Mouse (Mus musculus) urinary bladder, adult 2 months (tissue): ENCODE measurements at regions not wholly inside any gene's neighbourhood (a gene's known extent, or its start where the extent isn't known, plus 50 kb on each side); places are given as distances from the start of the nearest gene placed in this dataset.

Experiments used
- DNase-seq: peaks from one replicate; pipeline ENCODE4 v3.0.0; 2022; ENCODE audit warnings: low spot score

- DNase-seq, result no peak
Observed at GRCm38 (mm10) chr2:173418951-173419350, 103.4 kb upstream of the 1700021F07Rik start.

DNA sequence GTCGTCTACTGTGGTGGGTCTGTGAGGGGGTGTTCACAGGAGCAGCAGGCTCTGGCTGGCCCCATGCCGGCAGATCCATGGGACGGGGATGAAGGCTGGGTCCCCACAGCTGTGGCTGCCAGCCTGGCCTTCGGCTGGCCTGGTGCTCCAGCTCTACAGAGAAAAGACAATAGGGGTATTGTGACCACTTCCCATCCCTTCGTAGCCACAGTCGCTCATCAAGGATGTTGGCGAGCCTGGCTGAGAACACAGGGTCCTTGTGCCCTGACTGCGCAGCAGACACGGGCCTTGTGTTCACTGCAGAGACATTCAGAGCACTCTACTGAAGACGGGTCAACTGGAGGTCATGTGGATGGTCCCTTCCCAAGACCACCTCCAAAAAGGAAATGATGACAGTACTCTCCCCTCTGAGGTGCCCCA, 102.4 kb upstream of the 1700021F07Rik start:
- DNase-seq, result no peak

DNA sequence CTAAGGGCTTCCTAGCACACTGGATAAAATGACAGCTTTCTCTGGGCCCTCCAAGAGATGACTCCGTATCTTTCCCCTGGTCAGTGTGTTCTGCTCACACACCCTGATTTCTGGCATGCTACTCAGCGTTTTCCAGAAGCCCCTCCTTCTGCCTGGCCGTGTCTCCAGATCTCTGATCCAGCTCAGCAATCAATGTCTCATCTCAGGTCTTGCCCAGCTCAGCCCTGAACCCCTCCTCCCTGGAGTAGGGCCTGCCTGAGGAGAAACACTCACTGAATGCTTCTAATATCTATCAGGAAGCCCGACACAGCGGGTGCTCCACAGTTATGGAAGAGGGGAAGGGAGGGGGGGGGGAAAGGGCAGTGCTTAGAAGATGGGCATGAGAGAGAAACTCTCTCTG, 101.9 kb upstream of the 1700021F07Rik start:
- DNase-seq, result no peak

DNA sequence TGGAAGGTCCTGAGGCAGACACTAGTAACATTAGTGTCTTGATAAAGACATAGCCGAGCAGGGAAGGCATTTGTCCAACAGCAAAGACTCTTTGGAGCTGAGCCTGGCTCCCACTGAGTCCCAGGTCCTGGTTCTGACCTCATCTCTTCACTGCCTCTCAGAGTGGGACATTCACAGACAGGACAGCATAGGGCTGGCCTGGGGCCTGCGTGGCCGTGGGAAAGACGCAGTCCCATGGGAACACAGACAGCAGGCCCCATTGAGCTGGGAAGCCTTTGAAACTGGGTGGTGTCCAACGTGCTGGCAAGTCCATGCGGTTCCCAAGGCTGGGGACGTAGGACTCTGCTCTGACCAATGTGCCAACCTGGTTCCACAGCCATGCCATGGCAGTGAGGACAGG, 97.5 kb upstream of the 1700021F07Rik start:
- DNase-seq, result no peak

DNA sequence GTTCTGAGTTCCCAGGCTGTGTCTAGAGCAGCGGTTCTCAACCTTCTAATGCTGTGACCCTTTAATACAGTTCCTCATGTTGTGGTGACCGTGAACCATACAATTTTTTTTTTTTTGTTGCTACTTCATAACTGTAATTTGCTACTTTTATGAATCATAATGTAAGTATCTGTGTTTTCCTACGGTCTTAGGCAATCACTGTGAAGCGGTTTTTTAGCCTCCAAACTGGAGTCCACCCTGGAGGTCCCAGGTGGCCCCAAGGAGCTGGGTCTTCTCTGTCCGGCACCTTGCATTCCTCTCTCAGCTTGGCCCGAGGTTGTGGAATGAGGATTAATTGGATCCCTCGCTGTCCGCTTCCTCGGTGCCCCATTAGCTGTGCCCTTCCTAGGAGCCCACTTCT, 96.6 kb upstream of the 1700021F07Rik start:
- DNase-seq, result no peak

GRCm38 (mm10) chr2:173426191-173427065, 96.0 kb upstream of the 1700021F07Rik start:
- DNase-seq, result no peak

DNA sequence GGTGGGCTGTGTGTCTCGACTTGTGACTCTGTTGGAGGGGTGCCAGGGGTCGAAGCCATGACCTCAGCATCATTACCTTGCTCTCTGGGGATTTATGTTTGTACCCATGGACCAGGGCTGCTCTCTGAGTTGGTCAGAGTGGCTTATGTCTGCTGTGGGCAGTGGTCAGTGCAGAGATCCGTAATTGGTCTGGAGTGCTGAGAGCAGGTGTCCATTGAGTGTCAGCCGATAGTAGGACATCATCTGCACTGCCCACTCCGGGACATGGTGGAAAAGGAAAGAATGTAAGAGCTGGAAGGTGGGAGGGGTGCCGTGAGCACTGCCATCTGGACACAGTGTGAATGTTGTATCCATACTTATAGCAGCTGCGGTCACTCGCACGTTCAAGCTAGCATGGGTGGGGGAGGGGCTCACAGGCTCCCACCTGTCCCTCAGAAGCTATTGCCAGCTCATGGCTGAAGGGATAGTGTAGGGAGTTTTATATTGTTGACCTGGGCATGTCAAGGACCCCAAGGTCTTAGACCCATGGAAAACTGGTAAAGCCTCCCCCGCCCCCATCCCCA, 94.4 kb upstream of the 1700021F07Rik start:
- DNase-seq, result no peak

DNA sequence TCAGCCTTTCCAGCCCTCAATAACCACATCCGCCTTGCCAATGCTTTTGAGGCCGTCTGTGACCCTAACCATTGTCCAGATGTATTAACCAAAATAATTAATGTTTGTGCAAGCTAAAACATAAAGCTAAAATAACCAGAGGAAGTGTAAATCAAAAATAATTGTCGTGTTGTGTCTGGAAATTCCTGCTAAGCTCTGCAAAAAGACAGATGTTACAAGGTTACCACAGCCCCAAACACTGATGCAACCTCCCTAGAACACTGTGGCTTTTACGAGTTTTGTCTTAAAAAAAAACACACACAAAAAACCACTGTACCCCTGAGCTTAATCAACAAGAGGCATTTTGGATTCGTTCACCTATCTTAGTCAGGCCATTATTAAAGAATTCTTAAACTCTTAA, 90.5 kb upstream of the 1700021F07Rik start:
- DNase-seq, result no peak

GRCm38 (mm10) chr2:173432258-173432657, 90.1 kb upstream of the 1700021F07Rik start:
- DNase-seq, result no peak

- DNase-seq, result no peak
Observed at GRCm38 (mm10) chr2:173432886-173433624, 89.3 kb upstream of the 1700021F07Rik start.

GRCm38 (mm10) chr2:173436580-173436979, 85.8 kb upstream of the 1700021F07Rik start:
- DNase-seq, result no peak

DNA sequence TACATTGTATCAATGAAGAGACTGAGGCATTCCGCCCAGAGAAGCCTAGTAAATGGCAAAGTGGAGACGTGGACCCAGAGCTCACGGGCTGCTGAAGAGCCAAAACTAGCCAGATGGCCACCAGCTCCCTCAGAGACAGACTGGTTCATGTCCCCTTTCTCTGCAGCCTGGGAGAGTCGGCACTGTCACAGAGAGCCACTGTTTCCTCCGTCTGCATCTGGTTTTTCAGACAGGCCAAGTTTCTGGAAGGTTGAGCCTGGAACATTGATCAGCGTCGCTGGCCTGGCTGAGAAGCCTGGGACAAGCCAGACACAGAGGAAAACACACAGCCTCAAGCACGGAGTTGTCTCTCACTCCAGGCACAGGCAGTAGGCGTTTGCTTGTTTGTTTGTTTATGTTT, 83.4 kb upstream of the 1700021F07Rik start:
- DNase-seq, result no peak

- no peak for DNase-seq
Observed at GRCm38 (mm10) chr2:173442056-173442455, 80.3 kb upstream of the 1700021F07Rik start.

DNA sequence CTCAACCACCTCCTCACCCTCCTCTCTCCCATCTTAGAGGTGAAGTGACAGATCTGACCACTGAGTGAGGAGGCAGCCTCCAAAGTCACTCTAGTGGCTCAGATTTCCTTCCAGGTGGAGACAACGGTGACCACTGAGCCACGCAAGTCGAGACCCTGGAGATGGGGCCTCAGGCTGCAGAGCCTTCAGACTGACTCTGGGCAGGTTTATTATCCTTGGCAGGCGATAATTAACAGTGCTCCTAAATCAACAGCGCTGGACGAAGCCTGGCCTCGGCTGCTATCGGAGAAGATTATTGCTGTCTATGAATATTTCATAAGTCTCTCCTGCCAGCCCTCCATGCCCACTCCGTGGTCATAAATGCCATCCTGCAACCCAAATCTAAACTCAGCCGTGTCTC, 79.1 kb upstream of the 1700021F07Rik start:
- DNase-seq, result no peak

DNA sequence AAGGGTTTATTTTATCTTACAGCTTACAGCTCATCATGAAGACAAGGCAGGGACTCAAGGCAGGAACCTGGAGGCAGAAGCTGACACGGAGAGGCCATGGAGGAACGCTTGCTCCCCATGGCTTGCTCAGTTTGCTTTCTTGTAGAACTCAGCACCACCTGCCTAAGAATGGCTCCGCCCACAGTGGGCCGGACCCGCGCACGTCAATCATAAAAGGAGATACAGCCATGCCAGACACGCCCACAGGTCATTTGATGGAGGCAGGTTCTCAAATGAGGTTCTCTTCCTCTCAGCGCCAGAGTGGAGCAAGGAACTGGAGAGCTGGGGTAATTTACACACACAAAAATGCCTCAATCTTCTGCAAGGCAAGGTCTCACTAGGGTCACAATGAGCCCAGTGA, 78.0 kb upstream of the 1700021F07Rik start:
- DNase-seq, result no peak

DNA sequence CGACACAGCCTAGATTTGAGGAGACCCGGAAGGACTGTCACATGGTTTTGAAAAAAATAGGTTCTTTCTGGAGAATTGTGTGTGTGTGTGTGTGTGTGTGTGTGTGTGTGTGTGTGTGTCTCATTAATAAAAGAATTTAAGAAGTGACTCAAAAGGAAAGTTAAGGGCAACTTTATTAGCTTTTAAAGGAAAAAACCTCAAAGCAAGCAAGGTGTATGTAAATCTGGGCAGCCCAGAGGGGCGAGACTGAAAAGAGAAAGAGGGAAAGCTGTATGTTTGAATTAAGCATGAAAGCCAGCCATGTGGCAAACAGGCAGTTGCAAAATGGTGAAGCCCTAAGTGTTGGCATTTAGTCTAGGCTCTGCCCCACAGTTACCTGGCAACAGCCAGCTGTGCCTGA, 77.3 kb upstream of the 1700021F07Rik start:
- DNase-seq, result no peak

GRCm38 (mm10) chr2:173448546-173449187, 73.7 kb upstream of the 1700021F07Rik start:
- no peak for DNase-seq

GRCm38 (mm10) chr2:173449198-173449597, 73.2 kb upstream of the 1700021F07Rik start:
- no peak for DNase-seq

- no peak for DNase-seq
Observed at GRCm38 (mm10) chr2:173451993-173452481, 70.3 kb upstream of the 1700021F07Rik start.

- DNase-seq, result peak; percentile 11
Observed at GRCm38 (mm10) chr2:173452800-173453199, 69.6 kb upstream of the 1700021F07Rik start.

DNA sequence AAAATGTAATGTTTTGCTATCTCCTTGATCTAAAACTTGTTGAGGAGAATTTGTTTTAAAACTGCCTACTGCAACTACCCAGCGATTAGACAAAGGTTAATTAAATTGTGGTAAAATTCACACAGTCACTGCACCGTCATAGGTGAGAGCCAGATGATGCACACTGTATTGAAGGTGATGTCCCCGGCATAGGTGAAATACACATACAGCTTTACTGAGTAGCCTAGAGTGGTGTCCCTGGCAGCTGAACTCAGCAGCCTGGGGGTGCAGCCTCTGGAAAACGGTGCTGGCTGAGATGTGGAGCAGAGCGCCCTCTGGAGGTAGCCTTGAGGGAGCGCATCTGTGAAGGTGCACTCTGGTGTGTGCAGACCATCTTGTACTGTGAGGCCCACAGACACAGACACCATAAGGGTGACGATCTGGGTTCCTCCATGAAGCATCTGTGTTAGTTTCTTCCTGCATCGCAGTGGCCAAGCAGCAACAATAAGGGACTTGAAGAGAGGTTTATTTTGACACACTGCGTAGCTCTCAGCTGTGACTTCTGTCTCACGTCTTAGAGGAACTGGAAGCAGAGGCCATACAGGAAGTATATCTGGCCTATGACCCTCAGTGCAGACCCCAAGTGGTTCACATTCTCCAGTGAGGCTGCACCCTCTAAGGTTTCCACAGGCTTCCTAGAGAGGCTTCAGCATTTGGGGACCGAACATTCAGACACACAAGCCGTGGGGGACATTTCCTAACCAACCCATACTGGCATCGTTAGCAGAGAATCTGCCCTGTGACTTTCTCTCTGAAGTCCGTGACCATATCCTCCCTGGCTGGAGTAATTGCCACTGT, 68.6 kb upstream of the 1700021F07Rik start:
- DNase-seq, result peak; percentile 21
